Mouse (Mus musculus) neural tube, embryonic 14.5 days (tissue): ENCODE data around the gene Osbpl3. TPM values are rescaled to one million over a fixed set of nuclear protein-coding genes. Genes with fewer than 3 reads are reported as not detected.

Experiments
- ATAC-seq: fragments of 200-750 bp; cut with Nextera tagmentation; 2 replicates; pipeline ENCODE4 v1.8.0; 2017; ENCODE audit warnings: low read depth, mild to moderate bottlenecking, moderate TSS enrichment, moderate library complexity
- H3K27ac ChIP-seq: fragments of 300-500 bp; sonication (generic); 2 replicates; pipeline ENCODE4 v1.5.1; 2014; ENCODE audit warnings: low read depth, mild to moderate bottlenecking, control low read depth, low read length, moderate library complexity, mixed read lengths
- H3K27me3 ChIP-seq: fragments of 300-500 bp; sonication (generic); 2 replicates; pipeline ENCODE4 v1.6.1; 2014; ENCODE audit warnings: low read length; ENCODE audit not compliant: control insufficient read depth, insufficient read depth
- H3K36me3 ChIP-seq: fragments of 300-500 bp; sonication (generic); 2 replicates; pipeline ENCODE4 v1.6.1; 2014; ENCODE audit warnings: low read length, mixed read lengths; ENCODE audit not compliant: control insufficient read depth, insufficient read depth
- H3K4me1 ChIP-seq: fragments of 300-500 bp; sonication (generic); 2 replicates; pipeline ENCODE4 v1.6.1; 2014; ENCODE audit warnings: low read length; ENCODE audit not compliant: control insufficient read depth, insufficient read depth
- H3K4me2 ChIP-seq: fragments of 300-500 bp; sonication (generic); 2 replicates; pipeline ENCODE4 v1.6.1; 2014; ENCODE audit warnings: mild to moderate bottlenecking, low read depth, low read length, control low read depth
- H3K4me3 ChIP-seq: fragments of 300-500 bp; sonication (generic); 2 replicates; pipeline ENCODE4 v1.5.1; 2014; ENCODE audit warnings: low read depth, low read length, control low read depth, mixed read lengths
- H3K9ac ChIP-seq: fragments of 300-500 bp; sonication (generic); replicated peaks from 2 replicates; pipeline ENCODE4 v1.6.1; 2014; ENCODE audit warnings: low read depth, mild to moderate bottlenecking, control low read depth, low read length, mixed read lengths
- H3K9me3 ChIP-seq: fragments of 300-500 bp; sonication (generic); 2 replicates; pipeline ENCODE4 v1.6.1; 2016; ENCODE audit warnings: low read length; ENCODE audit not compliant: control insufficient read depth
- WGBS: fragments of 180-500 bp; shearing (Covaris S2); extraction: QIAGEN DNeasy Blood & Tissue Kit; methylation state at CpG from one replicate; pipeline ENCODE4 v1.1.7; 2014; 5-methylcytosine and 5-hydroxymethylcytosine counted together
- polyA plus RNA-seq: library from polyadenylated mRNA; unstranded; fragments of >200 nt; fragmentation: Nextera tagmentation; extraction: Ambion mirVana; gene quantifications from 2 replicates; pipeline ENCODE4 v1.2.1, GENCODE M21; 2014

Osbpl3 gene
- polyA plus RNA-seq = 3.2 and 7.0 TPM in 2 replicates

DNA sequence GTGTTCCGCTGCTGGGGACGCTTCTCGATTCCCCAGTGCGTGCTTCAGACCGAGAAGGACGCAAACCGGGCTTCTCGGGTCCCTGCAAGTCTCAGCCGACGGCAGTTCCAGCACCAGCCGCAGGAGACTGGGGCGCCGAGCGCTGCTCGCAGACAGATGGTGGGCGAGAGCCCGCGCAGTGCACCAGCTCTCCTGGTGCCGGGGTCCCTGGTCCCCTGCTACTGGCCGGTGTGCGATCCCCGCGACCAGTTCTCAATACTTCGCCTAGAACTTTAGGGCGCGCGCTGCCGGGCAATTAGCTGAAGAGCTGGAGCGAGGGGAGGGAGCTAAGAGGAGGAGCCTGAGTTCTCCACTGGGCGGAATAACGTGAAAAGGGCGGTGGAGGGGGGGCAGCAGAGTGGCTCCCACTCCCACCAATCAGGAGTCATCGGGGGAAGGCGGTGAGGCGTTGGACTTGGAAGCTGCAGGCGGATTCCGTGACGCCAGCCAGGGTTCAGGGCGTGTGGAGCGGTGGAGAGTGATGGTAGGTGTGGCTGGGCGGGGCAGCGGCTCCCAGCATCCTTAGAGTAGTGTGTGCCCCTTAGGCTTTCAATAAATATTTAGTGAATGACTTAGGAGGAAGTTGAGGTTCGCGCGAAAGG, at the start of gene Osbpl3:
Gene Osbpl3, minus strand, starts transcription at position 373 of the 641 bp plus-strand sequence.
- no peaks in the 10 kb centered on the region for H3K9me3 ChIP-seq
- H3K9ac ChIP-seq = peak within 1 kb of the TSS; percentile 73
- H3K4me3 ChIP-seq = peak within 1 kb of the TSS; percentile 60
- under 1% methylated on average over 45 of the region's 45 CpGs for whole genome bisulfite sequencing
- no peaks in the 10 kb centered on the region for H3K36me3 ChIP-seq
- peak; percentile 95 for ATAC-seq
- H3K27me3 ChIP-seq = no peaks in the 10 kb centered on the region
- peak within 1 kb of the TSS; percentile 96 for H3K4me2 ChIP-seq
- peak within 1 kb of the TSS; percentile 28; the same call in 1 of the 2 replicates for H3K27ac ChIP-seq
- H3K4me1 ChIP-seq = peaks cover 4% of the 10 kb centered on the region; the same call in 1 of the 2 replicates

DNA sequence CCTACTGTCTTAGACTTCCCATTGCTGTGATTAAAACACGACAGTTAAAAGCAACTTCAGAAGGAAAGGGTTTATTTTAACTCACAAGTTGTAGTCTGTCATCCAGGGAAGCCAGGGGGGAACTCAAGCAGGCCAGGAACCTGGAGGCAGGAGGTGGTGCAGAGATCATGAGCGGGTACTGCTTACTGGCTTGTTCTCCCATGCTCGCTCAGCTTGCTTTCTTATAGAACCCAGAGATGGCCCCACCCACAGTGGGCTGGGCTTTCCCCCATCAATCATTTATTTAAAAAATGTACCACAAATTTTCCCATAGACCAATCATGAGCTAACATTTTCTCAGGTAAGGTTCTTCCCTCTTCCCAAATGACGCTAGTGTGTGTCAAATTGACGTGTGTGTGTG, 49.5 kb upstream of the Osbpl3 start:
- no peak overlapping the region for H3K4me3 ChIP-seq
- H3K36me3 ChIP-seq = no peaks in the 10 kb centered on the region
- no peak for ATAC-seq
- no peak overlapping the region for H3K9ac ChIP-seq
- no peak overlapping the region for H3K4me2 ChIP-seq
- 89% methylated on average over 5 of the region's 5 CpGs for WGBS
- no peak overlapping the region for H3K27ac ChIP-seq
- no peaks in the 10 kb centered on the region for H3K4me1 ChIP-seq
- no peaks in the 10 kb centered on the region for H3K9me3 ChIP-seq
- H3K27me3 ChIP-seq = no peaks in the 10 kb centered on the region

DNA sequence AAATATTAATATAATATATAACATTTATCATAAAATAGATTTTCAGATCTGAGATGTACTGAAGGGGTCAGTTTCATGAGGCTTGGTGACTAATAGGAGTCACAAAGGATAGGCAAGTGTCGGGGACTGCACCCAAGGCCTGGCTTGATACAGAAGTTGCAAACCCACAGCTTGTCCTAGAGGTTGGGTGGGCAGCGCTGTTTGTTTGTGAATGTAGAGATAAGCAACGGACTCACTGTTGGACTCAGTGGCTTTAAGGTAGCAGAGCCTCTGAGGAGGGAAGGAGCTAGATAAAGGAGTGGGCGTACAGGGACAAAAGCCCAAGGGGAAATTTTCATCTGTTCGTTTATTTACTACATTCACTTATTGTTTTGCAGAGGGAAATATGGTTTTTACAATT, 48.7 kb upstream of the Osbpl3 start:
- no peak overlapping the region for H3K4me2 ChIP-seq
- H3K36me3 ChIP-seq = no peaks in the 10 kb centered on the region
- H3K4me3 ChIP-seq = no peak overlapping the region
- H3K27ac ChIP-seq = no peak overlapping the region
- no peaks in the 10 kb centered on the region for H3K9me3 ChIP-seq
- no peaks in the 10 kb centered on the region for H3K4me1 ChIP-seq
- WGBS = 89% methylated on average over 5 of the region's 5 CpGs
- no peak overlapping the region for H3K9ac ChIP-seq
- ATAC-seq = no peak
- H3K27me3 ChIP-seq = no peaks in the 10 kb centered on the region

DNA sequence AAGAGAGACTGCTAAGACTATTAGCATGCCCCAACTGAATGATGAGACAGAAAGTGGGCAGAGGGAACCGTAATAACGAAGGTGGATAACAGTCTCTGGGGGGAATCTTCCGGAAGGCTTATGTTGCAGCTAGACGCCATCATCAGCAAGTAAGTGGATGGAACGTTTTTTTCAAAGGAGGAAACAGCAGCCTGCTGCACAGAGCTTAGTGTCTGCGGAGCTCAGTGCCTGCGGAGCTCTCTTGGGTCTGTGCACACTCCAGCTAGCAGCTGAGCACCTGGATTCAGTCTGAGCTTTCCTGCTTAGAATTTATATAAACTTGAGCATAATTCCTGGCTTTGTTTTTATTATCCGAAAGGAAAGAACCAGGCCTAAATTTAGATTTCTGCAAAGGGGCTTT, 47.8 kb upstream of the Osbpl3 start:
- no peaks in the 10 kb centered on the region for H3K36me3 ChIP-seq
- whole genome bisulfite sequencing = 34% methylated on average over 8 of the region's 8 CpGs
- H3K4me1 ChIP-seq = no peaks in the 10 kb centered on the region
- H3K27ac ChIP-seq = no peak overlapping the region
- H3K9ac ChIP-seq = no peak overlapping the region
- no peaks in the 10 kb centered on the region for H3K27me3 ChIP-seq
- no peak overlapping the region for H3K4me2 ChIP-seq
- no peak overlapping the region for H3K4me3 ChIP-seq
- no peak for ATAC-seq
- H3K9me3 ChIP-seq = no peaks in the 10 kb centered on the region

DNA sequence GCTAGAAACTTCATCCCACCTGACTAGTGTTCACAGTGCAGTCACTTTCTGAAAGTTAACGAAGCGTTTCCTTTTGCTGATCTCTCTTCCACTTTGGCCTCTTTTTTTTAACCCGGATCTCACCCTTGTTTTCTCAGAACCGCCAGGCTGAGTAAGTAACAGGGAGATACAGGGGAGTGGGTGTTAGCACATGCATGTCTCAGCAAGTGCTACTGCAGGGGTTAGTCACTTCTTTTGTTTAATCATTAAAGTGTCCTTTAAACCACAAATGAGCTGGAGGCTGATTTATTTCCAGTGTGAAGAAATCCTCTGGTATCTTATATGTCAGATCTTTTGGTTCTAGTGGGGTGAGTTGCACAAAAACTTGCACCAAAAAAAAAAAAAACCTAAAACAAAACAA, 47.0 kb upstream of the Osbpl3 start:
- no peaks in the 10 kb centered on the region for H3K9me3 ChIP-seq
- WGBS = 77% methylated on average over 4 of the region's 4 CpGs
- H3K4me1 ChIP-seq = no peaks in the 10 kb centered on the region

DNA sequence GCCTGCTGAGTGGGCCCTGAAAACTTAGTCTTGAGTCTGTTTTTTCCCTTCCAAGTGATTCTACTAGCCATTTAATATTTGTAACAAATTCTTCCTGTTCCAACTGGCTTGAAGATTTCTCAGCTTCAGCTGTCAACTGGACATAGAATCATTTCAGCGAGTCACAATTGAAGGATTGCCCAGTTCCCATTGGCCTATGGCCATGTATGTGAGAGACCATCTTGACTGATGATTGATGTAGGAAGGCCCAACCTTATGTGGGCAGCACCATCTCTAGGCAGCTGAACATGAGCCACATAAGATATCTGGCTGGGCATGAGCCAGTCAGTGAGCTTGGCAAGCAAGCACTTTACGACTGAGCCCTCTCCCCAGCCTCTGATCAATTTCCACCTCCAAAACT, 42.3 kb upstream of the Osbpl3 start:
- Histone ChIP-seq H3K27ac (no peak overlapping the region), H3K36me3 (no peaks in the 10 kb centered on the region), H3K4me3 (no peak overlapping the region), H3K9ac (no peak overlapping the region), H3K4me1 (no peaks in the 10 kb centered on the region), H3K9me3 (no peaks in the 10 kb centered on the region), H3K4me2 (no peak overlapping the region), H3K27me3 (no peaks in the 10 kb centered on the region)
- ATAC-seq = no peak
- WGBS = 94% methylated on average over 2 of the region's 2 CpGs

More for the DNA sequence above, 47.0 kb upstream of the Osbpl3 start:
- Histone ChIP-seq H3K4me2 (no peak overlapping the region), H3K9ac (no peak overlapping the region), H3K36me3 (no peaks in the 10 kb centered on the region), H3K27ac (no peak overlapping the region), H3K4me3 (no peak overlapping the region), H3K27me3 (no peaks in the 10 kb centered on the region)
- no peak for ATAC-seq

DNA sequence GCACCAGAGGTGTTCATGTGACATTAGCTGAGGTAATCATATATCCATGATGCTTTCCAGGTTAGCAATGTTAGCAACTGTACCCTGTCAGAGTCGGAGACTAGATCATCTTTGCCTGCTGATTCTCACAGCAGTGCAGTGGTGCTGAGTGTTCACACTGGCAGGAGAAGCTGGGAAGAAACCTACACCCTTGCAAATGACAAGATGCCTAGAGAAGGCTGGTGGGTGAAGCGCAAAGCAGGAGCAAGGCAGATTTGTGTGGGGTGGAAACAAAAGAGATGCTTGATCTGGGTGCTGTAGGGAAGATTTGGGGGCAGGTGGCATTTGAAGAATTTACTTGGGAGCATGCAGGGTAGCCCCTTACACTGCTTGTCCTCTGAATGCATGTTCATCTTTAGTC, 34.5 kb upstream of the Osbpl3 start:
- H3K9me3 ChIP-seq = no peaks in the 10 kb centered on the region
- H3K4me2 ChIP-seq = no peak overlapping the region
- no peaks in the 10 kb centered on the region for H3K27me3 ChIP-seq
- no peak overlapping the region for H3K9ac ChIP-seq
- H3K27ac ChIP-seq = no peak overlapping the region
- ATAC-seq = no peak
- WGBS = 88% methylated on average over 2 of the region's 2 CpGs
- no peak overlapping the region for H3K4me3 ChIP-seq
- no peaks in the 10 kb centered on the region for H3K36me3 ChIP-seq
- H3K4me1 ChIP-seq = peaks cover 7% of the 10 kb centered on the region

DNA sequence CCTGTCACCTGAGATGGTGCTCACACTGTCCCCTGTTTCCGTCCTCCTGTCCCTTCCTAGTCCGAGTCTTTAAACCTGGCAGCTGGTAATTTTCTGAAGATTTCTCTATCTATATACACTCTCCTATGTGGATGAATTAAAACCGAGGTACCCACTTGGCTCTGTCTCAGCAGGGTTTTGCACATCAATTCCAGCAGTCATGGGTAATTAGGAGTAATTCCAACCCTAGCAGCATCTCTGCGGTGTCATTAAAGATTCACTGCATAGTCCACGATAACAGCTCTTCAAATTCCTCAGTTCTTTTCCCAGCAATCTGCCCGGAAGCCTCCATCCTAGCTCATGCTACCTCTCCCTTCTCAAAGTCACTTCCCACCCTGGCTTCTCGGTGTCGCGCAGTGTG, 33.4 kb upstream of the Osbpl3 start:
- Histone ChIP-seq H3K27ac (peak overlapping the region; percentile 45; the same call in 1 of the 2 replicates), H3K9me3 (no peaks in the 10 kb centered on the region), H3K36me3 (no peaks in the 10 kb centered on the region), H3K27me3 (no peaks in the 10 kb centered on the region), H3K4me2 (no peak overlapping the region), H3K4me1 (peaks cover 7% of the 10 kb centered on the region), H3K4me3 (no peak overlapping the region), H3K9ac (no peak overlapping the region)
- peak; percentile 58 for ATAC-seq
- WGBS = 33% methylated on average over 9 of the region's 9 CpGs

DNA sequence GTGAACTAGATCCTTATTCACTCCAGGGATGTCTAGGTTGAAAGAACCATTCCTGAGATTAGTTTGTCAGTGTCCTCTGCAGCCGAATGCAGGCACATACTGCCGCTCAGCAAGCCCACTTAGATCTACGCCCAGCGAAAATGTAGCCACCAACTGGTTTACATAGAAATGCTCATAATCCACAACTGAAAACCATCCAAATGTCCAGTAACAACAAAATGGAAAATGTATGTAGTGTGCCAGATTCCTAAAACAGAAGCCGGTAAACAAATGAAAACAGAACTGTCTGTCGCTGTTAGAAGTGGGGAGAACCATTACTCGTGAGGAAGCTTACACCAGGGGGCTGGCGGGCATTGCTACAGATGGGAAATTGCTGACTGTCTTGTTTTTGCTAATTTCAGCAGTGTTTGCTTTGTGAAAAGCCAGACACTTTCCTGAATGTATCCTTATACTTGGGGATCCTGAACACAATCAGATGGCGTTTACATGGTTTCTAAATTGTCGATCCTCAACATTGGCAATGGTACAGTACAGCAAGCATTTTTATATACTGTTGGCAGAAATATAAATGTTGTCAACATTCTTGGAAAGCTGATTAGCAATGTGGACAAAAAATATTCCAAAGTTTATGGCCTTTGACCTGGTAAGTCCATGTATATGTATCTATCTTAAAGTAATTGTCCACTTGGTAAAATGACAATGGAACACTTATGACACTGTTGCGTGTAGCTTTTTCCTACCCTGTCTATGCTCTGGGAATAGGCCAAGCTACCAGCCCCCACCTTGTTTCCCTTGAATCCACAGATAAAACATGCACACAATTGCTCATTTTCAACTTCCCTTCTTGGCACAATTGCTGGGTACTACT, 30.3 kb upstream of the Osbpl3 start:
- Histone ChIP-seq H3K36me3 (no peaks in the 10 kb centered on the region), H3K27me3 (no peaks in the 10 kb centered on the region), H3K4me2 (no peak overlapping the region), H3K4me3 (no peak overlapping the region), H3K9ac (no peak overlapping the region), H3K4me1 (peaks cover 7% of the 10 kb centered on the region), H3K27ac (no peak overlapping the region), H3K9me3 (no peaks in the 10 kb centered on the region)
- 89% methylated on average over 11 of the region's 11 CpGs for WGBS
- no peak for ATAC-seq
